In the genomic region with DNA sequence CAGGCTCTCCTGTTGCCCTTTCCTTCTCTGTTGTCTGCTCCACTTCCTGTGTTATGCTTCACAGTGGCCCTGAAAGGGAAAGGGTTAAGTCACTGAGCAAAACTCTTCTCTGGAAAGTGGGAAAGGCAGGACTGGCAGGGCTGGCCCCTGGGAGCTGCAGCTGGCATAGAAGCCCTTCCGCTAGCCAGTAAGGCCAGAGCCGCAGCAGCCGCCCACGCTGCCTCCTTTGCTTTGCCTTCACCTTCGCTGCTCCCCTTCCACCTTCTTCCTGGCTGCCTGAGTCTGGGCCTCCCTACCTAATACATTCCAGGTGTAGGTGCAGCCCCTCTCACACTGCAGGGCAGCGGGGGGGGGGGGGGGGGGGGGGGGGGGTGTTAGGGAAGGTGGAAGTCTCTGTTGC, we compare ENCODE assay signal across 12 mouse cellular contexts. TPM values are rescaled to one million over a fixed set of nuclear protein-coding genes. Genes with fewer than 3 reads are reported as not detected.
DNase-seq lines count a peak whose midpoint lies in the region; ATAC-seq and TF ChIP-seq lines count a peak whose summit lies in the region.
"Had no signal": no experiment of that assay in that cellular context is flagged by ENCODE, and none has a peak within 500 bp of the region (broad histone marks: within the 10 kb centered on the region; RNA-seq: fewer than 3 reads in every experiment).

No protein-coding gene starts in this region.

- peak overlapping the region; percentile 26; the same call in 1 of the 2 replicates for H3K4me2 ChIP-seq in heart, embryonic 16.5 days (ENCODE audit: low read depth, low read length)
- H3K4me2 ChIP-seq in lung, postnatal 0 days (replicated peaks; ENCODE audit: low read depth, low read length) = no peak overlapping the region
- peak overlapping the region; percentile 31 for H3K4me2 ChIP-seq in embryonic facial prominence, embryonic 12.5 days (replicated peaks)
- H3K4me2 ChIP-seq in stomach, embryonic 16.5 days (ENCODE audit: low read depth, low read length) = peak overlapping the region; percentile 27; the same call in 1 of the 2 replicates

- no peak for TF ChIP-seq EP300 in lung, postnatal 0 days (IDR thresholded peaks at IDR 0.05)

- ATAC-seq in heart, embryonic 16.5 days (replicated peaks; ENCODE audit: extremely low read depth, insufficient read depth, low FRiP score) = no peak
- ATAC-seq in lung, postnatal 0 days = peak; percentile 45
- 0 out of 2 replicates have a peak, but pooled peaks have one; percentile 52 for ATAC-seq in embryonic facial prominence, embryonic 12.5 days (ENCODE audit: insufficient number of reproducible peaks, insufficient read depth, low FRiP score, low TSS enrichment)
- ATAC-seq in stomach, embryonic 16.5 days (ENCODE audit: insufficient read depth, low FRiP score) = no peak
- no peak for ATAC-seq in megakaryocyte progenitor cell, adult 5-6 weeks (replicated peaks; ENCODE audit: poor library complexity)

- no peak for TF ChIP-seq POLR2A in lung, adult 2 months (IDR thresholded peaks at IDR 0.05; ENCODE audit: borderline replicate concordance, extremely low read depth, low read depth, low read length)

- no peak for TF ChIP-seq CTCF in lung, postnatal 0 days (IDR thresholded peaks at IDR 0.05)
- no peak for TF ChIP-seq CTCF in lung, adult 2 months (IDR thresholded peaks at IDR 0.05; ENCODE audit: insufficient read depth, low read length)

- no peak overlapping the region for H3K4me3 ChIP-seq in heart, embryonic 16.5 days (ENCODE audit: low read length)
- H3K4me3 ChIP-seq in lung, postnatal 0 days (ENCODE audit: low read depth, low read length) = no peak overlapping the region
- no peak overlapping the region for H3K4me3 ChIP-seq in lung, adult 2 months (replicated peaks; ENCODE audit: extremely low read depth, low read depth, low read length)
- no peak overlapping the region for H3K4me3 ChIP-seq in embryonic facial prominence, embryonic 12.5 days
- H3K4me3 ChIP-seq in stomach, embryonic 16.5 days (replicated peaks; ENCODE audit: low read length) = no peak overlapping the region

- H3K9me3 ChIP-seq in heart, embryonic 16.5 days (replicated peaks; ENCODE audit: control insufficient read depth, low read length) = no peaks in the 10 kb centered on the region
- no peaks in the 10 kb centered on the region for H3K9me3 ChIP-seq in lung, postnatal 0 days (ENCODE audit: low read length)
- H3K9me3 ChIP-seq in embryonic facial prominence, embryonic 12.5 days = no peaks in the 10 kb centered on the region
- H3K9me3 ChIP-seq in stomach, embryonic 16.5 days (replicated peaks; ENCODE audit: control insufficient read depth, low read length) = no peaks in the 10 kb centered on the region

- peaks cover 13% of the 10 kb centered on the region for H3K4me1 ChIP-seq in heart, embryonic 16.5 days (ENCODE audit: control insufficient read depth, insufficient read depth, low read length)
- H3K4me1 ChIP-seq in lung, postnatal 0 days (ENCODE audit: insufficient read depth, low read depth, low read length) = no peaks in the 10 kb centered on the region; the same call in 1 of the 2 replicates
- H3K4me1 ChIP-seq in lung, adult 2 months (ENCODE audit: control insufficient read depth, insufficient read depth, low read length) = peaks cover 2% of the 10 kb centered on the region; the same call in 1 of the 2 replicates
- H3K4me1 ChIP-seq in embryonic facial prominence, embryonic 12.5 days = peaks cover 25% of the 10 kb centered on the region
- H3K4me1 ChIP-seq in stomach, embryonic 16.5 days (ENCODE audit: control insufficient read depth, insufficient read depth, low read length) = peaks cover 9% of the 10 kb centered on the region

- DNase-seq in heart, postnatal 10 days = no peak
- DNase-seq in lung, postnatal 0 days (ENCODE audit: low spot score) = peak; percentile 22
- no peak for DNase-seq in lung, adult 2 months
- no peak for DNase-seq in cerebellum, adult 11-12 months
- DNase-seq: adrenal gland, postnatal 25 days; cerebellum, adult 9-10 months; liver; midbrain, embryonic 14.5 days had no signal

- intact Hi-C loops in heart, postnatal 10 days (cut with DNase I) = no loop called here

- no peak overlapping the region for H3K9ac ChIP-seq in heart, embryonic 16.5 days (ENCODE audit: low read length)
- H3K9ac ChIP-seq in lung, postnatal 0 days (replicated peaks; ENCODE audit: low read depth) = no peak overlapping the region
- no peak overlapping the region for H3K9ac ChIP-seq in embryonic facial prominence, embryonic 12.5 days
- no peak overlapping the region for H3K9ac ChIP-seq in stomach, embryonic 16.5 days (ENCODE audit: low read length)

- no peaks in the 10 kb centered on the region for H3K27me3 ChIP-seq in heart, embryonic 16.5 days (ENCODE audit: control insufficient read depth, insufficient read depth, low read length)
- H3K27me3 ChIP-seq in lung, postnatal 0 days (replicated peaks; ENCODE audit: insufficient read depth, low read length) = no peaks in the 10 kb centered on the region
- peaks cover 4% of the 10 kb centered on the region; the same call in 1 of the 2 replicates for H3K27me3 ChIP-seq in embryonic facial prominence, embryonic 12.5 days
- H3K27me3 ChIP-seq in stomach, embryonic 16.5 days (ENCODE audit: control insufficient read depth, insufficient read depth, low read length) = no peaks in the 10 kb centered on the region; the same call in 1 of the 2 replicates

- H3K36me3 ChIP-seq in heart, embryonic 16.5 days (ENCODE audit: control insufficient read depth, insufficient read depth) = no peaks in the 10 kb centered on the region
- no peaks in the 10 kb centered on the region for H3K36me3 ChIP-seq in lung, postnatal 0 days (ENCODE audit: insufficient read depth, low read length)
- no peaks in the 10 kb centered on the region for H3K36me3 ChIP-seq in embryonic facial prominence, embryonic 12.5 days
- H3K36me3 ChIP-seq in stomach, embryonic 16.5 days (ENCODE audit: control insufficient read depth, insufficient read depth, low read length) = no peaks in the 10 kb centered on the region

- 63% methylated on average over 5 of the region's 6 CpGs for WGBS in heart, embryonic 16.5 days
- WGBS in lung, postnatal 0 days = 27% methylated on average over 3 of the region's 6 CpGs
- WGBS in lung, adult 2 months = 65% methylated on average over 6 of the region's 6 CpGs
- 40% methylated on average over 5 of the region's 6 CpGs for WGBS in embryonic facial prominence, embryonic 12.5 days
- 52% methylated on average over 5 of the region's 6 CpGs for WGBS in stomach, embryonic 16.5 days

- peak overlapping the region; percentile 23; the same call in 1 of the 2 replicates for H3K27ac ChIP-seq in heart, embryonic 16.5 days (ENCODE audit: low read length)
- H3K27ac ChIP-seq in lung, postnatal 0 days (ENCODE audit: low read length) = no peak overlapping the region
- peak overlapping the region; percentile 60; the same call in 1 of the 2 replicates for H3K27ac ChIP-seq in embryonic facial prominence, embryonic 12.5 days
- H3K27ac ChIP-seq in stomach, embryonic 16.5 days (ENCODE audit: low read length) = no peak overlapping the region

RNA-seq across cellular contexts. Expression of a gene that starts 8.5 kb away (rescaled TPM):
- 5.6 and 8.3 TPM in 2 replicates for polyA plus RNA-seq in heart, embryonic 16.5 days (2015; fragmentation: Nextera tagmentation; extraction: Ambion mirVana)
- total RNA-seq in heart, postnatal 10 days (2021) = 10 to 100 TPM; 16.1 to 20.1 TPM
- 3.7 and 4.2 TPM in 2 replicates for polyA plus RNA-seq in lung, postnatal 0 days (2015; fragmentation: Nextera tagmentation; extraction: Ambion mirVana)
- polyA plus RNA-seq in lung, adult 2 months (2012; rRNA removed) = 5.7 and 7.0 TPM in 2 replicates
- polyA plus RNA-seq in embryonic facial prominence, embryonic 12.5 days (2016; fragmentation: Nextera tagmentation; extraction: Ambion mirVana) = 18.9 and 20.1 TPM in 2 replicates
- polyA plus RNA-seq in stomach, embryonic 16.5 days (2015; fragmentation: Nextera tagmentation; extraction: Ambion mirVana) = 5.5 and 6.7 TPM in 2 replicates
- 1.1 and 3.1 TPM in 2 replicates for total RNA-seq in megakaryocyte progenitor cell, adult 5-6 weeks (2015)
- total RNA-seq in megakaryocyte progenitor cell, adult 5-6 weeks (2017) = 1.5 and 2.1 TPM in 2 replicates

RNA-seq across cellular contexts. Expression of a gene that starts 37.4 kb away (rescaled TPM):
- 19.0 and 21.4 TPM in 2 replicates for polyA plus RNA-seq in heart, embryonic 16.5 days (2015; fragmentation: Nextera tagmentation; extraction: Ambion mirVana)
- 10 to 100 TPM; 34.1 to 35.5 TPM for total RNA-seq in heart, postnatal 10 days (2021)
- polyA plus RNA-seq in lung, postnatal 0 days (2015; fragmentation: Nextera tagmentation; extraction: Ambion mirVana) = 11.9 and 13.0 TPM in 2 replicates
- polyA plus RNA-seq in lung, adult 2 months (2012; rRNA removed) = 6.8 and 9.6 TPM in 2 replicates
- polyA plus RNA-seq in embryonic facial prominence, embryonic 12.5 days (2016; fragmentation: Nextera tagmentation; extraction: Ambion mirVana) = 32.7 and 34.0 TPM in 2 replicates
- polyA plus RNA-seq in stomach, embryonic 16.5 days (2015; fragmentation: Nextera tagmentation; extraction: Ambion mirVana) = 25.2 and 26.7 TPM in 2 replicates
- total RNA-seq in megakaryocyte progenitor cell, adult 5-6 weeks (2015) = 29.2 and 36.1 TPM in 2 replicates
- total RNA-seq in megakaryocyte progenitor cell, adult 5-6 weeks (2017) = 42.4 and 51.0 TPM in 2 replicates

RNA-seq across cellular contexts. Expression of a gene that starts 41.9 kb away (rescaled TPM):
- 16.4 and 17.5 TPM in 2 replicates for polyA plus RNA-seq in heart, embryonic 16.5 days (2015; fragmentation: Nextera tagmentation; extraction: Ambion mirVana)
- 10 to 100 TPM; 11.4 to 13.8 TPM for total RNA-seq in heart, postnatal 10 days (2021)
- 12.4 and 14.6 TPM in 2 replicates for polyA plus RNA-seq in lung, postnatal 0 days (2015; fragmentation: Nextera tagmentation; extraction: Ambion mirVana)
- polyA plus RNA-seq in lung, adult 2 months (2012; rRNA removed) = 3.8 and 6.4 TPM in 2 replicates
- 45.4 and 47.8 TPM in 2 replicates for polyA plus RNA-seq in embryonic facial prominence, embryonic 12.5 days (2016; fragmentation: Nextera tagmentation; extraction: Ambion mirVana)
- 28.4 and 31.1 TPM in 2 replicates for polyA plus RNA-seq in stomach, embryonic 16.5 days (2015; fragmentation: Nextera tagmentation; extraction: Ambion mirVana)
- 31.1 and 39.8 TPM in 2 replicates for total RNA-seq in megakaryocyte progenitor cell, adult 5-6 weeks (2015)
- 39.7 and 40.4 TPM in 2 replicates for total RNA-seq in megakaryocyte progenitor cell, adult 5-6 weeks (2017)

Comparison
In these comparisons a context has a peak if more than half of its experiments do, and no peak if none do; other contexts are left out.
1. ATAC-seq: peak in lung, postnatal 0 days (single experiment) and embryonic facial prominence, embryonic 12.5 days (single experiment); none in heart, embryonic 16.5 days (single experiment), stomach, embryonic 16.5 days (single experiment) and megakaryocyte progenitor cell, adult 5-6 weeks (single experiment).
2. H3K27ac ChIP-seq: peak in heart, embryonic 16.5 days (single experiment) and embryonic facial prominence, embryonic 12.5 days (single experiment); none in lung, postnatal 0 days (single experiment) and stomach, embryonic 16.5 days (single experiment).